Mouse (Mus musculus): Measurements from ENCODE around the gene Apbb1. TPM values are rescaled to one million over a fixed set of nuclear protein-coding genes. Genes with fewer than 3 reads are reported as not detected.

The Apbb1 gene
- polyA plus RNA-seq, 2 experiments from 2014 or later, result 3.5 to 4.2 TPM

DNA sequence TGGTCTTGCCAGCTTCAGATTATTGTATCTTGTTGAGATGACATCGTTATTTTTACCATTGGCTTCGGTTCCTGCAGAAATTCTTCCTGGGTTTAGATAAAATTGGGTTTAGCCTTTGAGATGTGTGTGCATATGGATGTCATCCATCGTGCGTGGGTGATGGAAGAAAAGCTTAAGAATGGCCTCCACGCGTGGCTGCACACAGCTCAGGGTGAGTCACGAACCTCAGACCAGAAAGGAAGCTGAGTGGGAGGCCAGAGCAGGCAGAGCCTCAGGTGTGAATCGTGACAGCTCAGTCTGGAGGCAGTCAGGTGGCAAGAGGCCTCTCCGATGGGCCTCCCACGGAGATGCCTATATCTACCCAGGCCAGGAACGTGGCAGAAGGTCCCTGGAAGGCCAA is 62.1 kb downstream of the Apbb1 start:
- no peak for ATAC-seq

DNA sequence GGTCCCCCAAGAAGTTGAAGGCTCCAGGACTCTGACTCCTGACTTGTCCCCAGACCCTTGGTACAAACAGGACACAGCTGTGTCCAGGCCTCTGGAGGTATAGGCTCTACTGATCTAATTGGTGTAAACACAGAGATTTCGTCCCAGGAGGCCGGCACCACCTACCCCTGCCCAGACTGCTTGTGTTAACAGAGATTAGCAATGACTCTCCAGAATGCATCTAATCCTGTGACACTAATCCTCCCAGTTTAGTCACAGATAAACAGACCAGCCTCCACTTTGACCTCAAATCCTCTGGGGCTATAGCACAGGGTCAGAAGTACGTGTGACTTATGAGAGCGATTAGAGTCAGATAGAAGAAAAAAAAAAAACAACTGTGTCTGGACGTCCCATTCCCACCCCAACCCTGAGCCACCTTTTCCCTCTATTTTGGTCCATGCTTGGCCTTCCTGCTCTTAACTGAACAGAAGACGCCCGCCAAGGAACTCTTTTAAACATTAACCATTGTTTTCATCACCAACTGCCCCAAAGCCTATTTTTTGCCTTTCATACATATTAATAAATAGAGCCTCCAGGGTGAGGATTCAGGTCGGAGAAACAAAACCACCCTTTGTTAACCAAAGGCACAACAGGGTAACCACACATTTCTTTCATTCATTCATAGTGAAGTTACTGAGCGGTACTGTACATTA is 64.6 kb downstream of the Apbb1 start:
- ATAC-seq, result no peak

DNA sequence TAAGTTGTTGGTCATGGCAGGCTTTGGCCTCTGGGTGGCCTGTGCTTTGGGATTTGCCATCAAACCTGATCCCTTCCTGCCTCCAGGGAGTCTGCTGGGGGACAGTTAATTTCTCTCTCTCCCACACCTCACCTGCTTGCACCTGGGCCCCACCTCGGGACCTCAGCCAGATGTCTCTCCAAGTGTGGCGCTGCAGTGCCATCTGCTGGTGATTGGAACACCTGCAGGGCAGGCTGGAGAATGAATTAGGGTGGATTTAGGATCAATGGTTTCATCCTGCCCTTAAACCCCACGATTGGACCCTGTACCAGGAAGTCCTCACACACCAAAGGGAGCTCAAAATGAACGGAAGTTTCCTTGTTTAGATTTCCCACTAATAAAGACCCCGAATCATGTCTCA is 66.3 kb downstream of the Apbb1 start:
- ATAC-seq, result peak; percentile 52

DNA sequence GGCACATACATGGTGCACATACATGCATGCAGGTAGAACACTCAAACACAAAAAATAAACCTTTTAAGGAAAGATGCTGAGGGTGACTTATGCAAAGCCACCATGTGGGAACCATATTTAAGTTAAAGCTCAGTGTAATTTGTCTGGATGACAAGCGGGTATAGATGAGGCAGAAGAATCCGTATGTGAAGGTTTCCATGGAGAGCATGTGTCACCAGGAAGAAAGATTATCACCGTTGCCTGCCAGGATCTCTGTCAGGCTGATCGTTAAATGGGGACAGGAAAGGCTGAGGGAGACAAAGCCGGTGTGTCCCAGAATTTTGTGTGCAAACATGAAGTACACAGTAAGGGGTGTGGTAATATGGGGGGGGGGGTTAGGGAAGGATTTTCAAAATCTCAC is 66.9 kb downstream of the Apbb1 start:
- ATAC-seq, result no peak

DNA sequence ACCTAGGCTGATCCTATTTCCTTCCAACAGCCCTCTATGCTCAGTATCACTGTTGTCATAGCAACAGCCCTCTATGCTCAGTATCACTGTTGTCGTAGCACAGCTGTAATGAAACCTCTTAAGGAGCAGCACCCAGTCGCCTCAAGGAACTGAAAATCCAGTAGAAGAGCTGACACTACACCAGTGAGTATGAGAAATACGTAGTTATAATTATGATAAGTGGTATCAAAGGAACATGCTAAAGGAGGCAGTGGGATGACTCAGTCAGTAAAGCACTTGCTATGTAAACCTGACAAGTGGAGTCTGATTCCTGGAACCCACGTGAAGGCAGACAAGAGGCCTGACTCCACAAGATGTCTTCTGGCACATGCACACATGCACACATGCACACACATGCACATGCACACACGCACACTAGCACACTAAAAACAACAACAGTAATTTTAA is 67.6 kb downstream of the Apbb1 start:
- no peak for ATAC-seq

DNA sequence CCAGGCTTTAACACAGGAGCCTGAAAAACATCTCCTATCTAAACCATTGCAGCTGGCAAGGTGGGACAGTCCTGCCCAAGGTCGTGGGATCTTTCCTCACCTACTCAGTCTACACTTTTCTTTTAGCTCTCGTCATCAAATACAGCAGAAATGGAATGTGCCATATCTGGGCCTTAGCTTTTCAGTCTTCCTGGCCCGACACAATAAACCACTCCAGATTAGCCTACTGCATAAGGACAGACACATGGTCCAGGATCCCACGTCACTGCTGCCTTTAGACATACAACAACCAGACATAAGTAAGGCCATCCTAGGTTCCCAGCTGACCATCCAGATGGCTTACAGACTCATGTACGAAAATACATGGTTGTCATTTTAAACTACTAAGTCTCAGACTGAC is 71.3 kb downstream of the Apbb1 start:
- no peak for ATAC-seq

Other genes with a start within 250 kb of the Apbb1 start
- gene Olfr690, start 247.5 kb downstream of the Apbb1 start, polyA plus RNA-seq (2017; shearing (Covaris generic)), result not detected
- gene Olfr691, start 239.4 kb downstream of the Apbb1 start, polyA plus RNA-seq (2017; shearing (Covaris generic)), result under 1 TPM in 1 of 2 experiments, not detected in 1; 0.28 TPM
- gene Olfr692, start 213.4 kb downstream of the Apbb1 start, polyA plus RNA-seq (2017; shearing (Covaris generic)), result not detected
- gene Gm5901, start 206.6 kb downstream of the Apbb1 start, polyA plus RNA-seq (2017; shearing (Covaris generic)), result not detected
- gene Fam160a2, start 181.6 kb downstream of the Apbb1 start, polyA plus RNA-seq (2017; shearing (Covaris generic)), result 10 to 100 TPM; 14.6 to 15.8 TPM
- gene Cnga4, start 177.1 kb downstream of the Apbb1 start, polyA plus RNA-seq (2017; shearing (Covaris generic)), result not detected
- gene Cckbr, start 155.9 kb downstream of the Apbb1 start, polyA plus RNA-seq (2017; shearing (Covaris generic)), result not detected
- gene Cavin3, start 99.4 kb downstream of the Apbb1 start, polyA plus RNA-seq (2017; shearing (Covaris generic)), result not detected
- gene Smpd1, start 27.3 kb downstream of the Apbb1 start, polyA plus RNA-seq (2017; shearing (Covaris generic)), result 10 to 100 TPM; 20.4 to 25.0 TPM
- not detected for gene Hpx, start 18.5 kb upstream of the Apbb1 start, polyA plus RNA-seq (2017; shearing (Covaris generic))
- 1 to 10 TPM; 1.9 to 2.5 TPM for gene Trim3, start 51.9 kb upstream of the Apbb1 start, polyA plus RNA-seq (2017; shearing (Covaris generic))
- gene Timm10b, start 58.4 kb upstream of the Apbb1 start, polyA plus RNA-seq (2017; shearing (Covaris generic)), result 100 to 1,000 TPM; 214 to 228 TPM
- gene Arfip2, start 58.8 kb upstream of the Apbb1 start, polyA plus RNA-seq (2017; shearing (Covaris generic)), result 10 to 100 TPM; 12.4 to 13.6 TPM
- gene Gm45799, start 58.9 kb upstream of the Apbb1 start, polyA plus RNA-seq (2017; shearing (Covaris generic)), result 1 to 10 TPM; 3.1 to 5.4 TPM
- 1 to 10 TPM in 1 of 2 experiments, under 1 TPM in 1; 0.98 to 1.1 TPM for gene Dnhd1, start 69.2 kb upstream of the Apbb1 start, polyA plus RNA-seq (2017; shearing (Covaris generic))
- gene Ilk, start 154.9 kb upstream of the Apbb1 start, polyA plus RNA-seq (2017; shearing (Covaris generic)), result 100 to 1,000 TPM; 131 to 173 TPM
- gene Rrp8, start 155.7 kb upstream of the Apbb1 start, polyA plus RNA-seq (2017; shearing (Covaris generic)), result 10 to 100 TPM; 15.3 to 15.8 TPM
- 10 to 100 TPM; 11.5 to 16.1 TPM for gene Taf10, start 162.7 kb upstream of the Apbb1 start, polyA plus RNA-seq (2017; shearing (Covaris generic))
- 100 to 1,000 TPM in 1 of 2 experiments, 10 to 100 TPM in 1; 86.2 to 106 TPM for gene Tpp1, start 170.6 kb upstream of the Apbb1 start, polyA plus RNA-seq (2017; shearing (Covaris generic))
- gene Dchs1, start 206.0 kb upstream of the Apbb1 start, polyA plus RNA-seq (2017; shearing (Covaris generic)), result not detected
- 100 to 1,000 TPM; 175 to 216 TPM for gene Mrpl17, start 229.4 kb upstream of the Apbb1 start, polyA plus RNA-seq (2017; shearing (Covaris generic))

Data from activated CD4-positive, CD25-positive, alpha-beta regulatory T cell, adult 4 months (primary cell).